Mouse (Mus musculus) kidney, adult 2 months (tissue): Measurements from ENCODE around the gene Rc3h2.

Source experiments
- CTCF ChIP-seq: fragments of 200-500 bp; conservative IDR thresholded peaks from 2 replicates; pipeline ENCODE4 v1.5.1; 2011; ENCODE audit warnings: low read depth, mild to moderate bottlenecking, control low read depth, low read length, moderate library complexity, mixed read lengths; ENCODE audit not compliant: insufficient read depth, insufficient read length
- POLR2A ChIP-seq: fragments of 200-500 bp; IDR thresholded peaks from one replicate; pipeline ENCODE4 v1.6.1; 2011; ENCODE audit warnings: low read depth, low read length, control low read depth

GRCm38 (mm10) chr2:37359908-37360307, 62.8 kb downstream of the Rc3h2 start:
- TF ChIP-seq CTCF (no peak), POLR2A (no peak)
